Mouse (Mus musculus): Measurements from ENCODE around the gene Als2cr12. TPM values are rescaled to one million over a fixed set of nuclear protein-coding genes. Genes with fewer than 3 reads are reported as not detected.

Als2cr12 gene
- polyA plus RNA-seq, 1 experiment from 2014 or later = not detected

- no peak for ATAC-seq (ENCODE audit: low FRiP score, low read depth)
- Histone ChIP-seq H3K4me1 (no peaks in the 10 kb centered on the region), H3K9ac (no peak overlapping the region), H3K9me3 (no peaks in the 10 kb centered on the region), H3K36me3 (peaks cover 23% of the 10 kb centered on the region), H3K27me3 (replicated peaks) (no peaks in the 10 kb centered on the region), H3K4me2 (replicated peaks) (no peak overlapping the region), H3K27ac (no peak overlapping the region), H3K4me3 (no peak overlapping the region)
- 92% methylated on average over 5 of the region's 5 CpGs for WGBS
These were observed 30.0 kb upstream of the Als2cr12 start for GRCm38 (mm10) chr1:58725767-58726166.

GRCm38 (mm10) chr1:58725095-58725494, 29.3 kb upstream of the Als2cr12 start:
- no peak for ATAC-seq (ENCODE audit: low FRiP score, low read depth)
- H3K36me3 ChIP-seq = peaks cover 21% of the 10 kb centered on the region

GRCm38 (mm10) chr1:58724533-58724932, 28.7 kb upstream of the Als2cr12 start:
- H3K4me2 ChIP-seq (replicated peaks) = no peak overlapping the region
- H3K27me3 ChIP-seq (replicated peaks) = no peaks in the 10 kb centered on the region
- H3K4me3 ChIP-seq = no peak overlapping the region
- H3K27ac ChIP-seq = no peak overlapping the region
- ATAC-seq (ENCODE audit: low FRiP score, low read depth) = no peak
- no peaks in the 10 kb centered on the region for H3K4me1 ChIP-seq
- peaks cover 21% of the 10 kb centered on the region for H3K36me3 ChIP-seq
- no peak overlapping the region for H3K9ac ChIP-seq
- no peaks in the 10 kb centered on the region for H3K9me3 ChIP-seq
- WGBS = 62% methylated on average over 7 of the region's 9 CpGs

More at GRCm38 (mm10) chr1:58725095-58725494, 29.3 kb upstream of the Als2cr12 start:
- H3K4me2 ChIP-seq (replicated peaks) = no peak overlapping the region
- no peak overlapping the region for H3K27ac ChIP-seq
- H3K4me3 ChIP-seq = no peak overlapping the region
- no peak overlapping the region for H3K9ac ChIP-seq
- H3K9me3 ChIP-seq = no peaks in the 10 kb centered on the region
- no peaks in the 10 kb centered on the region for H3K27me3 ChIP-seq (replicated peaks)
- no peaks in the 10 kb centered on the region for H3K4me1 ChIP-seq

GRCm38 (mm10) chr1:58723809-58724405, 28.1 kb upstream of the Als2cr12 start:
- no peak overlapping the region for H3K4me3 ChIP-seq
- H3K27ac ChIP-seq = no peak overlapping the region
- H3K36me3 ChIP-seq = peaks cover 17% of the 10 kb centered on the region
- H3K9ac ChIP-seq = no peak overlapping the region
- ATAC-seq (ENCODE audit: low FRiP score, low read depth) = no peak
- H3K9me3 ChIP-seq = no peaks in the 10 kb centered on the region
- H3K4me2 ChIP-seq (replicated peaks) = no peak overlapping the region
- WGBS = 61% methylated on average over 7 of the region's 7 CpGs
- no peaks in the 10 kb centered on the region for H3K27me3 ChIP-seq (replicated peaks)
- H3K4me1 ChIP-seq = no peaks in the 10 kb centered on the region

- no peaks in the 10 kb centered on the region for H3K4me1 ChIP-seq
- H3K27me3 ChIP-seq (replicated peaks) = no peaks in the 10 kb centered on the region
- H3K9me3 ChIP-seq = no peaks in the 10 kb centered on the region
- no peak overlapping the region for H3K9ac ChIP-seq
- H3K27ac ChIP-seq = no peak overlapping the region
- ATAC-seq (ENCODE audit: low FRiP score, low read depth) = no peak
- H3K4me3 ChIP-seq = no peak overlapping the region
- peaks cover 10% of the 10 kb centered on the region for H3K36me3 ChIP-seq
- H3K4me2 ChIP-seq (replicated peaks) = no peak overlapping the region
- 75% methylated on average over 7 of the region's 7 CpGs for WGBS
These were observed 27.4 kb upstream of the Als2cr12 start for GRCm38 (mm10) chr1:58723062-58723808.

- 92% methylated on average over 11 of the region's 11 CpGs for WGBS
- no peak for ATAC-seq (ENCODE audit: low FRiP score, low read depth)
- H3K27me3 ChIP-seq (replicated peaks) = no peaks in the 10 kb centered on the region
These were observed 26.5 kb upstream of the Als2cr12 start for GRCm38 (mm10) chr1:58722115-58722938.

GRCm38 (mm10) chr1:58720988-58721387, 25.2 kb upstream of the Als2cr12 start:
- Histone ChIP-seq H3K4me1 (no peaks in the 10 kb centered on the region), H3K9me3 (no peaks in the 10 kb centered on the region), H3K36me3 (no peaks in the 10 kb centered on the region), H3K27ac (no peak overlapping the region), H3K4me2 (replicated peaks) (no peak overlapping the region), H3K27me3 (replicated peaks) (no peaks in the 10 kb centered on the region), H3K9ac (no peak overlapping the region), H3K4me3 (no peak overlapping the region)
- ATAC-seq (ENCODE audit: low FRiP score, low read depth) = no peak
- 87% methylated on average over 4 of the region's 4 CpGs for WGBS

More at GRCm38 (mm10) chr1:58722115-58722938, 26.5 kb upstream of the Als2cr12 start:
- Histone ChIP-seq H3K9ac (no peak overlapping the region), H3K4me1 (no peaks in the 10 kb centered on the region), H3K36me3 (peaks cover 3% of the 10 kb centered on the region; the same call in 1 of the 2 replicates), H3K27ac (no peak overlapping the region), H3K4me3 (no peak overlapping the region), H3K4me2 (replicated peaks) (no peak overlapping the region), H3K9me3 (no peaks in the 10 kb centered on the region)

GRCm38 (mm10) chr1:58720090-58720489, 24.3 kb upstream of the Als2cr12 start:
- Histone ChIP-seq H3K4me3 (no peak overlapping the region), H3K36me3 (no peaks in the 10 kb centered on the region), H3K27ac (no peak overlapping the region), H3K9ac (no peak overlapping the region), H3K27me3 (replicated peaks) (no peaks in the 10 kb centered on the region), H3K4me2 (replicated peaks) (no peak overlapping the region), H3K4me1 (no peaks in the 10 kb centered on the region), H3K9me3 (no peaks in the 10 kb centered on the region)
- WGBS = 94% methylated on average over 8 of the region's 8 CpGs
- no peak for ATAC-seq (ENCODE audit: low FRiP score, low read depth)

- Histone ChIP-seq H3K9me3 (no peaks in the 10 kb centered on the region), H3K36me3 (no peaks in the 10 kb centered on the region), H3K9ac (no peak overlapping the region), H3K4me1 (no peaks in the 10 kb centered on the region; the same call in 1 of the 2 replicates), H3K4me3 (no peak overlapping the region), H3K27ac (no peak overlapping the region), H3K4me2 (replicated peaks) (no peak overlapping the region), H3K27me3 (replicated peaks) (no peaks in the 10 kb centered on the region)
- ATAC-seq (ENCODE audit: low FRiP score, low read depth) = no peak
- WGBS = 88% methylated on average over 7 of the region's 7 CpGs
These were observed 23.7 kb upstream of the Als2cr12 start for GRCm38 (mm10) chr1:58719356-58719945.

- no peak overlapping the region for H3K9ac ChIP-seq
- H3K27ac ChIP-seq = no peak overlapping the region
- no peak overlapping the region for H3K4me2 ChIP-seq (replicated peaks)
- 95% methylated on average over 8 of the region's 8 CpGs for WGBS
- peaks cover 6% of the 10 kb centered on the region; the same call in 1 of the 2 replicates for H3K4me1 ChIP-seq
- no peaks in the 10 kb centered on the region for H3K9me3 ChIP-seq
- H3K4me3 ChIP-seq = no peak overlapping the region
- H3K27me3 ChIP-seq (replicated peaks) = no peaks in the 10 kb centered on the region
- ATAC-seq (ENCODE audit: low FRiP score, low read depth) = no peak
- H3K36me3 ChIP-seq = no peaks in the 10 kb centered on the region
These were observed 21.9 kb upstream of the Als2cr12 start for GRCm38 (mm10) chr1:58717589-58718270.

- Histone ChIP-seq H3K4me2 (replicated peaks) (no peak overlapping the region), H3K9me3 (no peaks in the 10 kb centered on the region), H3K9ac (no peak overlapping the region), H3K36me3 (no peaks in the 10 kb centered on the region), H3K27ac (no peak overlapping the region), H3K4me3 (no peak overlapping the region), H3K4me1 (peaks cover 6% of the 10 kb centered on the region; the same call in 1 of the 2 replicates), H3K27me3 (replicated peaks) (no peaks in the 10 kb centered on the region)
- WGBS = 94% methylated on average over 4 of the region's 4 CpGs
- no peak for ATAC-seq (ENCODE audit: low FRiP score, low read depth)
These were observed 21.1 kb upstream of the Als2cr12 start for GRCm38 (mm10) chr1:58716883-58717220.
